Mouse (Mus musculus) fibroblast of lung, adult 2 months (primary cell): ENCODE results near the gene Wnk1.

Experiments used
- DNase-seq: peaks from one replicate; pipeline ENCODE4 v3.0.0-alpha.2; 2011; ENCODE audit warnings: low read depth

The Wnk1 gene

DNA sequence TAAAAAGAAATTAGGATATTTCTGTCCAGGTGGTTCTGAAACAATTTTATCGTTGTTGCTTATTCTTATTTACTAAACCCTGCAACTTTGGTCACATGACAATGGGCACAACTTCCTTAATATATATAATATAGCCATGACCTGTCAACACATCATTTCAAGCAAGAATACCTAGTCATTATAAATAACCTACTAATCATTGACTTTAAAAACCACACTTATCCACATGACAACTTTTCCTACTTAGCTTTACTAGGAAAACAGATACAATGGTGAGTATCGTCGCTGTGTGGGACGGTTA is 2.0 kb upstream of the Wnk1 start:
- DNase-seq: no peak

DNA sequence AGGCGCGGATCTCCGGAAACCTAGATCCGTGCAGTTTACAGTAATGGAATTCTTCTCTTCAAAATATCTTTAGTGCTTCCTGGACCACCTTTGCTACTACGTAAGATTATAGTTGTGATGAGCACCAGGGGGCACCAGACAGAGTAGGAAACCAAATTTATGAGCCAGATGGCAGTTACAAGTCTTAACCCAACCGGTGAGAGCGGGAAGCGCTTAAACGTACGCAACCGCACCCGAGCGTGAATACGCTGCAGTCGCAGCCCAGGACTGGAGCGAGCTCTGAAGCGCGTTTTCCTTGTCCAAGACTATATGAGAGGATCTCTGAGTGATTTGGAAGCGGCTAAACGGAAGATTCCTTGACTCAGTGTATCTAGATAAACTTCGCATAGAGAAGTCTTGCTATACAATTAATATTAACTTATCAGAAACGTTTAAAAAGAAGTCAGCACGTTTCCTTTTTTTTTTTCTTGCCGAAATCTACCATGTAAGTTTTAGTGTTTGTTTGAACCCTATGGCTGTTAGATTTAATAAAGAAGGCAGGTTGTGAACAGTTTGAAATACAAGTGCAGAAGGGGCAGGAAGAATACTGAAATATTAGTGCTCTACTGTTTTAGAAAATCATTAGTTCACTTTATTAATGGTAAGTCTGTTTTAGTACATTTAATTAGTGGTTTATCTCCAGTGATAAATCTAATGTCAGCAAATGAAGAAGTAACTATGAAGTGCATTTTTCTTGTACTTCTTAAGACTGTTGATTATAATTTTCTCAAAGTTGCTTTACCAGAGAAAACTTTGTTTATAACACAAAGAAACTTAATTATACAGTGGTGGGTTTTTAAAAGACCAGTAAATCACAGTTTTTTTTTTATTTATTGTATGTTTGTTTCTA is 1.4 kb upstream of the Wnk1 start:
- peak; percentile 76 for DNase-seq

DNA sequence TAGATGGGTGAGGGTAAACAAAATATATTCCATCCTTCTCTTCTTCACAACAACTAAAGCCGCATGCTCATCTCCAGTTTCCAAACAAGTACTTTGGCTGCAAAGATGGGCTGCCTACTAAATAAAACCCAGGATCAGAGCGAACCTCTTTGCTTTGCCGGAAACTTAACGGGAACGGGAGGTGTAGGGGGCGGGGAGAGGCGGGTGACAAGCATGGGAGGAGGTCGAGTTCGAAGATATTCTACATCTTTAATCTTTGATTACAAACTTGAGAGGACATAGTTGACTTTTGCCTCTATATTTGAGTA is 738 bp upstream of the Wnk1 start:
- DNase-seq: no peak

DNA sequence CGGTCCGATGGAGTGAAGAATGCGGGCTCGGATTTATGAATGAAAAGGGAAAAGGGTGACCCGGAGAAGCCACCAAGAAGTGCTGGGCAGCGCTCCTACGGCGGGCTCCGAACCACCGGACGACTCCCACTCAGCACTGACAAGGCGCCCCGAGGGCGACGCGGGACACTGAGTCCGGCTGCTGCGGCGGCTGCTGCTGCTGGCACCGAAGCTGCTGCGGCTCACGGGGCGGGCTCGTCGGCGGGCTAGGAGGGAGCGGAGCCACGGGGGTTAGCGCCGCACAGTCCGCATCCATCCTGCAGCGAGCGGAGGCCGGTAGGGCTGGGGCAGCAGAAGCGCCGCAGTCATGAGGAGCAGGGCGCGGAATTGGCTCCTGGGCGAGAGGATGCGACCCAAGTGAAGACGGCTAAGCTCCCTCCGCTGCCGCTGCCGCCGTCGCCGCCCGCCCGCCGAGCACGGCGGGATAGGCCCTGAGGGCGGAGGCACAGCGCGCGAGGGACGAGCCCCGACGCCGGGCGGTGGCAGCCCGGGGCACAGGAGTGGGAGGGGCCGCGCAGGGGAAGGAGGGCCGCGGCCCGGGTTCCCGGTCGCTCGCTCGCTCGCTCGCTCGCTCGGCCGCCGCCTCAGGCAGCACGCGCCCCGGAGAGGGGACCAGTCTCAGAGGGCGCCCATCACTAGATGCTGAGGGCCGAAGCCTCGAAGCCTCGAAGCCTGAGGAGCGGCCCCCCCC is 671 bp downstream of the Wnk1 start:
- DNase-seq: no peak

DNA sequence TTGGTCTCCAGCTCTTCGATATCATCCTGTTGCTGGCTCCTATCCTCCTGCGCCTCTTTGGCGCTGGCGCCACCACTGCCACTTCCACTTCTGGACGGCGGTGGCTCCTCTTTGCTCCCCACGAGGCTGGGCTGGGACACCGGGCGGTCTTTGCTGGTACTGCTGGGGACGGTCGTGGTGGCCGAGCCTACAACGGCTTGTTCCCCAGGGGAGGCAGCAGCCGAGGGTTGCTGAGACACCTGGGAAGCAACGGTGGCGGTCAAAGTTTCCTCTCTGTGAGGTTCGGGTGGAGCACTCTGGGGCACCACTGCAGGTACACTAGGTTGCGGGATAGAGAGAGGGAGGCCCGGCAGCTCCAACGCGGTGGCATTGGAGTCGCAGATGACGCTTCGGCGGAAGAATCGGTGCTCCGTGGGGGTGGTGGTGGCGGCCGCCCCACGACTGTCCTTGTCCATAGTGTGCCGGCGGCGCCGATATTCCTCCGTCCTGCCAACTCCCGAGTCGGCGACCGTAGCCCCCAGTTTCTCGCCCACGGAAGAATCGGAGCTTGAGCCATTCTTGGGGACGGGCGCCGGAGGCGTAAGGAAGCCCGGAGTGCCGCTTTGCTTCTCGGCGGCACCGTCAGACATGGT is 1.4 kb downstream of the Wnk1 start:
- no peak for DNase-seq

DNA sequence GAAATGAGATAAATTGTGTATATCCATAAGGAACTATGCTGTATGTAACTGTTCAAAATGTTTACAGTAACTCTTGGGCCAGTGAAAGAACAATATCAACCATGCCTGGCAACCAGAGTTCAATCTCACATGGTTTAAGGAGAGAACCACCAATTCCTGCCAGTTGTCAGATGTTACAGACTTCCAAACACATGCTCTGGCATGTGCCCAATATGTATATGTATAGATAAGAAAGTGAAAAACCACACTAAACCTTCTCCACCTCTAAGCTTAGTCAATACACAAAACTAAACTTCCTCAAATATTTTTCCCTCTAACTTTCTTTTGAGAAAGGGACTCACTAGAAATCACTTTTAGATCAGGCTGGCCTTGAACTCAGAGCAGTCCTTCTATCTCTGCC is 13.9 kb downstream of the Wnk1 start:
- no peak for DNase-seq

DNA sequence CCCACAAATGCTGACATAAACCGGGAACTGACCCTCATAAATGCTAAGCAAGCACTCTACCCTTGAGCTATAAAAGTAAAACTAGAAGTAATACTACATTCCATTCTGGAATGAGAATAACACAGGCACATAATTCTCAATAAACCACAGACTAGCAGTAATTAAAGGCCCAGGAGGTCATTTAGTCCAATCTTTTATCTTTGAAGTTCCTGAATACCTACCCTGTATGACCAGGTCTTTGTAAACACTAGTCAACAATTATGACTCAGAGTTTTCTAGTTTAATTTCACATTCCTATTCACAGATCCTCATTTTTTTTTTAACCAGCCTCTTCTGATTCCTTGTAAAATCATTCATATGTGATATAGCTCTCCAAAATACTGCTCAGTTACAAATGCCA is 14.7 kb downstream of the Wnk1 start:
- no peak for DNase-seq

DNA sequence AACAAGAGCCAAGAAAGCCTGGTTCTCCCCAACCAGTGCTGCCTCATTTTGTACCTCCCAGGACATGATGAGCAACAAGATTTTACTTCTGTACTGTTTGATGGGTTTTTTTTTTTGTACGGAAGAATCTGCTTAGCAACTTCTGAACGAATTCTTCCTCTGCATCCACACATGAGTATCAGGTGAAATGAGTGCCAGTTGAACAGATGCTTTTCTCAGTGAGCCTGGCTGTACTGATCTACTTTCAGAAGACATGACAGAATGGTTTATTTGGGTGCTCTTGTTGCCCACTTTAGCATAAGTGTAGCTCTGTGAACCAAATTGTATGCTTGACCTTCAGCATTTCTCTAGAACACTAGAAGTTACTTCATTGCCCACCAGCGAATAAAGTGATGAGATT is 16.4 kb downstream of the Wnk1 start:
- DNase-seq: no peak

DNA sequence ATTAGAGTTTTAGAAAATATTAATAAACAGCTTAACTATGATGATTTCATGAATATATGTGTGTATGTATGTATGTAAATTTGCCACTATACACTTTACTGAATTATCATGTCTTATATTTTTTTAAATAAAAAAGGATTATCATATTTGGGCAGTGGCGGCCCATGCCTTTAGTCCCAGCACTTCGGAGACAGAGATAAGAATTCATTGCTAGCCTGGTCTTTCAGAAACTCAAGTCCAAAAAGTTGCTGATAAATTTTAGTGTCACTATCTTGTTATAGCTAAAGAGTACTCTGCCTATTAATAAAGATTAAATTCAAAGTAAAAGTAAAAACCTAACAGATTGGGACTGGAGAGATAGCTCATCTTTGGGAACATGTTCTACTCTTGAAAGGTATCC is 18.8 kb downstream of the Wnk1 start:
- no peak for DNase-seq

DNA sequence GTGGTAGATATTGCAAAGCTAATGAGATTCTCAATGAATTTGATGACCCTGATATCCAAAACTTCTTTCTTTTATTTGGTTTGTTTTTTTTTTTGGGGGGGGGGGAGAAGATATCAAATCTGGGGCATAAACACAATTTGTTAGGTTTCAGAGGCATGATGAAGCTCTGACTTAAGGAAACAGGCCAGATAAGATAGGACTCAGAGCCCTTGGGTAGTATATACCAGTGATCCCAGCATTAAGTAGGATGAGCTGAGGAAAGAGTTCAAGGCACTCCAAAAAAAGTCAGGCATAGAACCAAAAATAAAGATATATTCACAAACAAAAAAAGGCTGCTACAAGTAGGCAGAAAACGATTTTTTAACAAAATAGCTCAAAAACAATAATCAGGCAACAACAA is 25.3 kb downstream of the Wnk1 start:
- no peak for DNase-seq

DNA sequence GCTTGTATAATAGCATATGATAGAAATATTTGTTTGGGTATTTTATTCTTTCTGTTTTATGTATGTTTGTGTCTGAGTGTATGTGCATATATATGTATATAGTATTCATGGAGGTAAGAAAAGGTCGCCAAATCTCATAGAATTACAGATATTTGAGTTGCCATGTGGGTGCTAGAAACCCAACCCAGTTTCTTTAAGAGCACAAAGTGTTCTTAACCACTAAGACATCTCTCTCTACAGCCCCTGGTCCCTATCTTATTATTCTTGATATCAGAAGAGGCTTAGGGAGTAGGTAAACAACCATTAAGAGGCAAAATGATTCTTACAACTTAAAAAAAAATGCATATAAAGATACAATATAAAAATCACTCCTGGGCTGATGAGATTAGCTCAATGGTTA is 27.0 kb downstream of the Wnk1 start:
- no peak for DNase-seq

DNA sequence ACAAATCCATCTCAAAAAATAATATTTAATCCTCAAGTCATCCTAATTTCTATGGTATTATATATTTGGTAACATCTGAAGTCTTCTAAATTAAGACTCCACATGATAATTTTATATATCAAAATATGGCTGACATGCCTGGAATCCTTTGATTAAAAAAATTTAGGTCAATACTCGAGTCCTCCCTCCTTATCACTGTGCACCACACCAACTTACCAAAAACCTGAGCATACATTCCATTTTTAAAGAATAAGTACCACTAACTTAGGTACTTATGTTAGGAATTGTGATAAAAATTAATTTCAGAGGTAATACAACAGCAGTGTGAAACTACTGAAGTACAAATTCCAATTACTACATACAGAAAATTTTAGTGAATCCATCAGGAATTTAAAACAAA is 27.5 kb downstream of the Wnk1 start:
- no peak for DNase-seq

DNA sequence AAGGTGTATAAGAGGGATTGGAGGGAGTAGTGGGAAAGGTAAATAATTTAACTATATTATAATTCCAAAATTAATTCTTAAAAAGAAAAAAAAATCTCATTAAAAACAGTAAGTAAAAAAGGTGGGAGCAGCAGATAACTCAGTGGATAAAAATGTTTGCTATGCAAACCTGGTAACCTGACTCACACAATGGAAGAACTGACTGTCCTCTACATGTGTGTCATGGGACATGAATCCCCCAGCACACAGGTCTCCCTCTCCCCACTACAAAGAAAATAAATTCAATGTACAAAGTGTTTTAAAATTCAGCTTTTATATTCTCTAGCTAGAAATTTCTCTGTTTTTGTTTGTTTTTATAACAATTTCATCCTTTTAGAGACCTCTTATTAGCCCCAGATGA is 27.9 kb downstream of the Wnk1 start:
- no peak for DNase-seq

DNA sequence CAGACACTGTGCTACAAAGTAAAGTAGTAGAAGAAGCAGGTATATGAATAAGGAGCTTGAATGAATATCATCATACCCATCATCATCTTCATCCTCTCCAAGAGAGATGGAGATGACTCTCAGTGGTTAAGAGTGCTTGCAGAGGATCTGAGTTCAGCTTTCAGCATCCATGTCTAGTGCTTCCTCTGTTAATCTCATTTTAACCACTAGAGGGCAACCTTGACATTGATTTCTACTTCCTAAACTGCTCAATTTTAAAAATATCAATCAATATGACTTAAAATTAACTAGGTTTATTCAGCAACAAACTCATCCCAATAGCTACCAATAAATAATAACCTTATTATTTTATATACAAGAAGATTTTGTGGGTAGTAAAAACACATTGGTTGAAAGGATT is 36.8 kb downstream of the Wnk1 start:
- peak; percentile 23 for DNase-seq

DNA sequence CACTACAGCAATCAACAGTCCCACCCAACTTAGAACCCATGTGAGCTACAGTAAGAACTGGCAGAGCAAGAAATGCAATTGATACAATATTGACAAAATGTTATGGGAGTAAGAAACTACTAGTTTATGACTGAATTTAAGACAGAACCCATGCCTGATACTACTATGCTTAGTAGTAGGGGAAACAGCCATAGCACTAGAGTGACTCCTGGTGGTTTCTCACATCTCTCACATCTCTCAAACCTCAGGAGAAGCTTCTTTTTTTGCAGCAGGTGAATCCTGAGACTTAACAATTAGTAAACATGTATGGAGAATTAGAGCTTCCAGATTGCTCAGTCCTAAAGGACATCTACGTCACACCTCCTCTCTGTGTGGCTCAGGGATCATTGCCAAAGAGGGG is 42.0 kb downstream of the Wnk1 start:
- DNase-seq: no peak

DNA sequence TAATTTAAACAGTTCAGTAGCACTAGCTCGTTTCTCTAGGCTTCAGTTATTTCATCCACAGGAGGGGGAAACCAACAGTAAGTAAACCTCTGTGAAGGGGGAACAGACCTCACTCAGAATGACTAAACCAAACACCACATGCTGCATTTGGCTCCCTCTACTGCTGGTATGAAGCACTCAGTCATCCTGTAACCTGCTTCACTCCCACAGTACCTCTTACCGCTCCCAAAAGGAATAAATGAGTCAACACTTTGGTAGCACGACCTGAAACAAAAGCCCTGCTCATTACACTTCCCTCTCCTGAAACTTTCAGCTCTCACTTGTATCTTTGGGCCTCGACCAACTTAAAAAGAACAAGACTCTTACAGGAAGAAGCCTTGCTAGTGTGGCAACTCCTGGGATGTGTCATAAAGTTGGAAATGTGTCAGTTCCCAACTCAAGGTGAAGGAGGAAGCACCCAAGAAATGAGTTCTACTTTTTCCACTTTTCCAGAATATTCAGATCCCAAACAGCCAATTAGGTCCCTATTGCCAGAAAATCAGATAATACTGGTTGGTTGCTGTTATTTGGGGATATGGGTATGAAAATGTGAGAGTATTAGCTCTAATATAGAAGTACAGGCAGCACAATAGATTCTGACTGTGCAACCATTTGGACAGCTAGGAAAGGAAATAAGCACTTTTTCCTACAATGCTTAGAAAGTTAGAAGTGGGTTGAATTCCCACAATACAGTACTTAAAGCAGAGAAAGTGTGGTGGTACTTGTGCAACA is 114.1 kb downstream of the Wnk1 start:
- peak; percentile 74 for DNase-seq

DNA sequence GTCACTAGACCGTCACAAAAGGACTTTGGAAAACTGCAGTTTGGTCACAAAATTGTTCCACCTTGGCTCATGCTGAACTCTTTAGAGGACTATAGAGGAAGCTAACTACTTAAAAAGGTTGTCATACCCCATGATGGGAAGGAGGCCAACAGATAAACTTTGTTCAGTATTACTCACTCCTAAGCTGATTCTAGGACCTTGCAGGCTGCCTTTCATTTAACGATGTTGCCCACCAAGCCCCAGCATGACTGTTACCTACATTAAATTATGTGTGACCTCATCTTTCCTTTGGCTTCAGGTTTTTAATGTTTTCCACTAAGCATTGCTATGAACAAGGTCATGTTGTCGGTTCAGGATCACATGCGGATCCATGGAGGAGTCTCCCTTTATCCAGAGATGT is 115.9 kb downstream of the Wnk1 start:
- no peak for DNase-seq

DNA sequence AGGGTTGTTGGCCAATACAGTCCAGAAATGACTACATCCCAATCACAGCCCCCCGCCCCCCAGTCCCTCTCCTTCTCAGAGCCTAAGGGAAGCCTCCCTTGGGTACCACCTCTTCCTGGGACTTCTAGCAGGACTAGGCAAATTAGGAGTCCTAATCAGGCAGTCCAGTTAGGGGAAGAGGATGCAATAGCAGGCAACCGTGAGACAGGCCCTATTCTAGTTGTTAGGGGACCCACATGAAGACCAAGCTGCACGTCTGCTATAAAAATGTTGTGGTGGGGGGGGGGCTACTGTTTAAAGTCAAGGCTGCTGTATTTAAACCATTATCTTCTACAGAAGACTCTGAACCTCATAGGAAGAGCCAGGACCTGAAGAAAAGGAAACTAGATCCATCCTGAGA is 116.3 kb downstream of the Wnk1 start:
- DNase-seq: no peak

DNA sequence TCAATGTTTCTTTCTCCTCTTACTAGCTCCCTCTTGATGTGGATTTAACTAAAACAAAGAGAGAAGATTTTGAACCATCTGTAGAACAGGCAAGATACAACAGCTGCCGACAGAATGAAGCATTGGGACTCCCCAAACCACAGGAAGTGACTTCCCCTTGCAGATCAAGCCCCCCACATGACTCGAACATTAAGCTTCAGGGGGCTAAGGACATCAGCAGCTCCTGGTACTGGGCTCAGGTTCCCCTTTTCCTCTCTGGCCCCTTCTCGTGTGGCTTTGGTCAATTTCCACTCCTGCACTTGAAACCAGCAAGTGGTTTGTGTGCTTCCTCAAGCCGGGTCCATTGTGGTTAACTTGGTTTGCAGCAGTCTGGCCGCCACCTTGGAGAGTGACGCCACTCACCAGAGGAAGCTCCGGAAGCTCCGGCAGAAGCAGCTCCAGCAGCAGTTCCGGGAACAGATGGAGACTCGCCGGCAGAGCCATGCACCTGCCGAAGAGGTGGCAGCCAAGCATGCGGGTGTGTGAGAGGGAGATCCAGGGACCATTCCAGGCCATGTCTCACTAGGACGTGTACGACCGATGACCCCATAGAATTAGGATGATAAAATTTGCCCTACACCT is 119.8 kb downstream of the Wnk1 start:
- no peak for DNase-seq

DNA sequence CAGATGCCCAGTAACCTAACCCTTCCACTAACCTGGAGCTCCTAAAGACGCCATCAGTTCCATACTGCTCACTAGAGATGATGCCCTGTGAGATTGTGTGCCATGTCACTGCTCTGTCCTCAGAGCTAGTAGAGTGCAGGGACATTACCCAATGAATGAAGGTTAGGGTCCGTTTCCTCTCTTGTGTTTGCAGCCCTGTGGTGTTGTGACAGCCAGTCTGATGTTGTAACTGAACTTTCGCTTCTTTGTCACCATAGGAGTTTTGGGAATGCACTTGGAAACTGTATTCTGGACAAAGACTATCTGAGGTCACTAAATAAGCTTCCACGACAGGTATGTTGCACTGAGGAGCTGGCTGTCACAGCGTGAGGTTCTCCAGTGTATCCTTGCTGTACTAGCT is 122.8 kb downstream of the Wnk1 start:
- DNase-seq: no peak

DNA sequence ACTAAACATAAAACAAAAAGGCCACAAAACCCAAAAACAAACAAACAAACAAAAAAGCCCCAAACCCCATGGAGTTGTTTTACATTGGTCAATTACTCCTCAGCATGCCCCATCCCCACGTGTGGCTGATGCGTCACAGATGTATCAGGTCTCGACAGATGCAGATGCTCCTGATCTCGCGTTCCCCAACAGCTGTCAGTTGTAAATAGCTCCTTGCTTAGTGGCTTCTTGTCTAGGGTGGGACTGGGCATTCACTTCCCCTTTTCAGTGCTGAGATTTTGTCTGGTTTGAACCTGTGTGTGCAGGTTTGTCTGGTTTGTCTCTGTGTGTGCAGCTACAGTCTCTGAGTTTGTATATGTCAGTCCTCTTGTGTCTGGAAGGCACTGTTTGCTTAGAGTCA is 126.4 kb downstream of the Wnk1 start:
- no peak for DNase-seq

DNA sequence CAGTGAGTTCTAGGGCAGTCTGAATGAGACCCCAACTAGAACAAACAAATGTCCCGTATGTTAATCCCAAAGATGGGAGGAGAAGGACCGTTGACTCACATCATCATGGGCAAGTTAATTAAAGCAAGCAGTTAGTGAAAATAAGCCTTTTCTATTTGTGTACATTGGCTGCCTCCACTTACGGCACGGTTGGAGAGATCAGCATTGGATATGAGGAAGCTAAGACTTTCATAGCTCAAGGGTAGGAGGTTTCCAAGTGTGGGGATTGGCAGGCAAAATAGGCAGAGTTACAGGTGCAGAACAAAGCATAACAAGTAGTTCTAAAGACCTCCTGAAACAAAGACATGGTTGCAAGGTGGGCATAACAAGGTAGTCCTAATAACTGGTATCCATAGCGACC is 133.0 kb downstream of the Wnk1 start:
- DNase-seq: no peak
